Mouse (Mus musculus): ENCODE measurements around the gene Catspere2. TPM values are rescaled to one million over a fixed set of nuclear protein-coding genes. Genes with fewer than 3 reads are reported as not detected.
"Not testable (repeated sequence)": the region's sequence is repeated elsewhere in the genome, so short reads cannot be mapped to it uniquely, and the experiment has no call there.

Catspere2 gene
- 0.32 and 0.33 TPM in 2 replicates for polyA plus RNA-seq (2015; fragmentation: Nextera tagmentation; extraction: Ambion mirVana)

GRCm38 (mm10) chr1:177983024-177983450 lies at the start of gene Catspere2:
Gene Catspere2, plus strand, starts transcription at chr1:177983423.
- H3K4me1 ChIP-seq (replicated peaks); H3K9me3 ChIP-seq; H3K27me3 ChIP-seq; H3K36me3 ChIP-seq: not testable (repeated sequence)
- ATAC-seq (ENCODE audit: low read depth), result peak; percentile 99
- H3K9ac ChIP-seq, result peak within 1 kb of the TSS; percentile 72
- 0 out of 2 replicates have a peak within 1 kb of the TSS, but pooled peaks have one; percentile 42 for H3K27ac ChIP-seq (replicated peaks)
- H3K4me2 ChIP-seq, result peak within 1 kb of the TSS; percentile 53
- WGBS, result 1% methylated on average over 21 of the region's 21 CpGs
- H3K4me3 ChIP-seq, result peak within 1 kb of the TSS; percentile 64

GRCm38 (mm10) chr1:177940422-177940977 lies 42.7 kb upstream of the Catspere2 start:
- H3K9ac ChIP-seq; H3K9me3 ChIP-seq; H3K27me3 ChIP-seq; H3K4me3 ChIP-seq; H3K4me2 ChIP-seq; ATAC-seq (ENCODE audit: low read depth); H3K36me3 ChIP-seq; H3K27ac ChIP-seq (replicated peaks); H3K4me1 ChIP-seq (replicated peaks): not testable (repeated sequence)
- 2% methylated on average over 3 of the region's 4 CpGs for WGBS

- ATAC-seq (ENCODE audit: low read depth), result no peak
Observed at GRCm38 (mm10) chr1:177981276-177981675, 1.9 kb upstream of the Catspere2 start.

GRCm38 (mm10) chr1:177983582-177983981 lies 359 bp downstream of the Catspere2 start:
- not testable (repeated sequence) for H3K27me3 ChIP-seq; H3K36me3 ChIP-seq; H3K9me3 ChIP-seq; H3K4me1 ChIP-seq (replicated peaks)
- 0% methylated on average over 27 of the region's 41 CpGs for WGBS
- ATAC-seq (ENCODE audit: low read depth), result peak; percentile 68
- Histone ChIP-seq H3K4me3 (peak overlapping the region; percentile 64), H3K9ac (peak overlapping the region; percentile 72), H3K4me2 (peak overlapping the region; percentile 53), H3K27ac (replicated peaks) (0 out of 2 replicates have a peak overlapping the region, but pooled peaks have one; percentile 42)

More at GRCm38 (mm10) chr1:177981276-177981675, 1.9 kb upstream of the Catspere2 start:
- 75% methylated on average over 1 of the region's 1 CpGs for WGBS
- Histone ChIP-seq H3K4me3 (no peak overlapping the region), H3K27me3 (no peaks in the 10 kb centered on the region), H3K9ac (no peak overlapping the region), H3K9me3 (no peaks in the 10 kb centered on the region), H3K4me1 (replicated peaks) (0 out of 2 replicates have a peak, but pooled peaks cover 4% of the 10 kb centered on the region), H3K27ac (replicated peaks) (no peak overlapping the region), H3K36me3 (no peaks in the 10 kb centered on the region), H3K4me2 (no peak overlapping the region)

- no peak for ATAC-seq (ENCODE audit: low read depth)
- WGBS, result 63% methylated on average over 9 of the region's 9 CpGs
Observed at GRCm38 (mm10) chr1:177984206-177984605, 983 bp downstream of the Catspere2 start.

GRCm38 (mm10) chr1:177987476-177987875 lies 4.3 kb downstream of the Catspere2 start:
- H3K4me3 ChIP-seq; H3K36me3 ChIP-seq; H3K4me1 ChIP-seq (replicated peaks); ATAC-seq (ENCODE audit: low read depth); H3K9me3 ChIP-seq; H3K27me3 ChIP-seq; H3K27ac ChIP-seq (replicated peaks); H3K4me2 ChIP-seq; H3K9ac ChIP-seq: not testable (repeated sequence)
- 81% methylated on average over 1 of the region's 1 CpGs for WGBS

More at GRCm38 (mm10) chr1:177984206-177984605, 983 bp downstream of the Catspere2 start:
- Histone ChIP-seq H3K27me3 (no peaks in the 10 kb centered on the region), H3K4me2 (peak overlapping the region; percentile 48), H3K9me3 (no peaks in the 10 kb centered on the region; the same call in 1 of the 2 replicates), H3K27ac (replicated peaks) (no peak overlapping the region), H3K36me3 (no peaks in the 10 kb centered on the region), H3K4me3 (peak overlapping the region; percentile 26), H3K4me1 (replicated peaks) (0 out of 2 replicates have a peak, but pooled peaks cover 4% of the 10 kb centered on the region), H3K9ac (no peak overlapping the region)

- not testable (repeated sequence) for H3K27ac ChIP-seq (replicated peaks); H3K9me3 ChIP-seq; H3K4me3 ChIP-seq; H3K36me3 ChIP-seq; H3K27me3 ChIP-seq; H3K4me1 ChIP-seq (replicated peaks); ATAC-seq (ENCODE audit: low read depth); H3K9ac ChIP-seq; H3K4me2 ChIP-seq
- WGBS, result 59% methylated on average over 4 of the region's 4 CpGs
Observed at GRCm38 (mm10) chr1:178072798-178073197, 89.6 kb downstream of the Catspere2 start.

- H3K9me3 ChIP-seq, result not testable (repeated sequence)
Observed at GRCm38 (mm10) chr1:178097865-178098264, 114.6 kb downstream of the Catspere2 start.

GRCm38 (mm10) chr1:178108514-178108913 lies 125.3 kb downstream of the Catspere2 start:
- not testable (repeated sequence) for ATAC-seq (ENCODE audit: low read depth)
- WGBS, result 90% methylated on average over 1 of the region's 1 CpGs

More at GRCm38 (mm10) chr1:178097865-178098264, 114.6 kb downstream of the Catspere2 start:
- not testable (repeated sequence) for H3K9ac ChIP-seq; H3K4me3 ChIP-seq; ATAC-seq (ENCODE audit: low read depth); H3K4me1 ChIP-seq (replicated peaks); H3K36me3 ChIP-seq; H3K4me2 ChIP-seq; H3K27ac ChIP-seq (replicated peaks); H3K27me3 ChIP-seq

GRCm38 (mm10) chr1:178122236-178122635 lies 139.0 kb downstream of the Catspere2 start:
- H3K27me3 ChIP-seq; H3K27ac ChIP-seq (replicated peaks); H3K4me3 ChIP-seq; H3K9me3 ChIP-seq; H3K36me3 ChIP-seq; H3K4me2 ChIP-seq; ATAC-seq (ENCODE audit: low read depth); H3K9ac ChIP-seq; H3K4me1 ChIP-seq (replicated peaks): not testable (repeated sequence)
- WGBS, result 81% methylated on average over 2 of the region's 2 CpGs

More at GRCm38 (mm10) chr1:178108514-178108913, 125.3 kb downstream of the Catspere2 start:
- not testable (repeated sequence) for H3K36me3 ChIP-seq; H3K27me3 ChIP-seq; H3K9ac ChIP-seq; H3K4me1 ChIP-seq (replicated peaks); H3K27ac ChIP-seq (replicated peaks); H3K9me3 ChIP-seq; H3K4me2 ChIP-seq; H3K4me3 ChIP-seq

- 93% methylated on average over 12 of the region's 12 CpGs for WGBS
- no peaks in the 10 kb centered on the region for H3K27me3 ChIP-seq
- no peaks in the 10 kb centered on the region for H3K36me3 ChIP-seq
- no peaks in the 10 kb centered on the region for H3K4me1 ChIP-seq (replicated peaks)
- H3K4me3 ChIP-seq, result no peak overlapping the region
- H3K27ac ChIP-seq (replicated peaks), result no peak overlapping the region
- no peaks in the 10 kb centered on the region for H3K9me3 ChIP-seq
- no peak overlapping the region for H3K4me2 ChIP-seq
- ATAC-seq (ENCODE audit: low read depth), result no peak
- no peak overlapping the region for H3K9ac ChIP-seq
Observed at GRCm38 (mm10) chr1:178134288-178134687, 151.1 kb downstream of the Catspere2 start.

- WGBS, result 7% methylated on average over 1 of the region's 2 CpGs
- H3K4me2 ChIP-seq; H3K27ac ChIP-seq (replicated peaks); ATAC-seq (ENCODE audit: low read depth); H3K9ac ChIP-seq; H3K4me1 ChIP-seq (replicated peaks); H3K36me3 ChIP-seq; H3K9me3 ChIP-seq; H3K4me3 ChIP-seq; H3K27me3 ChIP-seq: not testable (repeated sequence)
Observed at GRCm38 (mm10) chr1:178146513-178146912, 163.3 kb downstream of the Catspere2 start.

GRCm38 (mm10) chr1:178146915-178147314 lies 163.7 kb downstream of the Catspere2 start:
- not testable (repeated sequence) for H3K9ac ChIP-seq; H3K4me3 ChIP-seq; H3K4me2 ChIP-seq; H3K27me3 ChIP-seq; H3K4me1 ChIP-seq (replicated peaks); H3K9me3 ChIP-seq; ATAC-seq (ENCODE audit: low read depth); H3K27ac ChIP-seq (replicated peaks); H3K36me3 ChIP-seq
- WGBS, result 29% methylated on average over 4 of the region's 4 CpGs
